Mouse (Mus musculus) heart, adult 9 months (tissue): ENCODE measurements around the gene Dld.

Experiments used
- DNase-seq, 2 experiments: peaks; one replicate each; pipeline ENCODE4 v3.0.0; 2022; ENCODE audit warnings: low spot score in 2 of 2

Gene Dld

GRCm38 (mm10) chr12:31294526-31294925, 56.7 kb downstream of the Dld start:
- DNase-seq = no peak

GRCm38 (mm10) chr12:31293361-31294142, 57.7 kb downstream of the Dld start:
- peak; percentile 75 to 78 for DNase-seq

- no peak for DNase-seq
These were observed 60.3 kb downstream of the Dld start for GRCm38 (mm10) chr12:31290951-31291350.

GRCm38 (mm10) chr12:31289046-31289445, 62.2 kb downstream of the Dld start:
- no peak for DNase-seq

GRCm38 (mm10) chr12:31283617-31284136, 67.6 kb downstream of the Dld start:
- DNase-seq = no peak

- DNase-seq = no peak
These were observed 68.1 kb downstream of the Dld start for GRCm38 (mm10) chr12:31283131-31283530.

- DNase-seq = no peak
These were observed 69.0 kb downstream of the Dld start for GRCm38 (mm10) chr12:31282241-31282640.
